8 mouse cellular contexts compared by ENCODE assay signal in genomic region chr11:80877131-80877651, GRCm38 (mm10). TPM values are rescaled to one million over a fixed set of nuclear protein-coding genes. Genes with fewer than 3 reads are reported as not detected.
DNase-seq lines count a peak whose midpoint lies in the region; ATAC-seq and TF ChIP-seq lines count a peak whose summit lies in the region.

No protein-coding gene starts in this region.

- H3K9ac ChIP-seq in hindbrain, embryonic 12.5 days, result 0 out of 2 replicates have a peak overlapping the region, but pooled peaks have one; percentile 8

- no peak overlapping the region for H3K4me2 ChIP-seq in hindbrain, embryonic 12.5 days (replicated peaks)

- H3K27me3 ChIP-seq in hindbrain, embryonic 12.5 days, result no peaks in the 10 kb centered on the region

- no peak for ATAC-seq in hindbrain, embryonic 12.5 days (ENCODE audit: low FRiP score)
- no peak for ATAC-seq in granulocyte monocyte progenitor cell, adult 5-6 weeks (replicated peaks; ENCODE audit: poor library complexity, severe bottlenecking)
- ATAC-seq in inflammation-experienced regulatory T-cells, adult 6 months, result no peak

- DNase-seq in urinary bladder, postnatal 14 days (ENCODE audit: low spot score), result peak; percentile 35
- no peak for DNase-seq in urinary bladder, adult 18-20 months (ENCODE audit: low spot score in 2 of 2)
- DNase-seq in embryo, embryonic 10.5 days (ENCODE audit: low spot score), result peak; percentile 4
- DNase-seq in layer of hippocampus, postnatal 25 days (ENCODE audit: extremely low spot score in 1 of 2, low spot score in 1 of 2), result peak; percentile 31 to 32

- 55% methylated on average over 11 of the region's 11 CpGs for WGBS in hindbrain, embryonic 12.5 days
- 18% methylated on average over 11 of the region's 11 CpGs for whole genome bisulfite sequencing in olfactory bulb, adult 2 months

- H3K4me1 ChIP-seq in hindbrain, embryonic 12.5 days, result peaks cover 5% of the 10 kb centered on the region; the same call in 1 of the 2 replicates
- peaks cover 15% of the 10 kb centered on the region for H3K4me1 ChIP-seq in olfactory bulb, adult 2 months (ENCODE audit: control insufficient read depth, insufficient read depth, low read length)

- TF ChIP-seq POLR2A in olfactory bulb, adult 2 months (IDR thresholded peaks at IDR 0.05; ENCODE audit: insufficient read depth, low read depth, low read length), result no peak

- no peaks in the 10 kb centered on the region for H3K9me3 ChIP-seq in hindbrain, embryonic 12.5 days (replicated peaks)

- H3K4me3 ChIP-seq in hindbrain, embryonic 12.5 days, result no peak overlapping the region
- H3K4me3 ChIP-seq in olfactory bulb, adult 2 months (ENCODE audit: insufficient read depth, low read depth, low read length), result no peak overlapping the region

- no peak overlapping the region for H3K27ac ChIP-seq in hindbrain, embryonic 12.5 days
- H3K27ac ChIP-seq in olfactory bulb, adult 2 months (ENCODE audit: insufficient read depth, low read depth, low read length), result peak overlapping the region; percentile 34

- no peak for TF ChIP-seq CTCF in olfactory bulb, adult 2 months (IDR thresholded peaks at IDR 0.05; ENCODE audit: insufficient read depth, low read depth, low read length)

- no peaks in the 10 kb centered on the region for H3K36me3 ChIP-seq in hindbrain, embryonic 12.5 days

RNA-seq across cellular contexts. Expression of gene Spaca3, which starts 19.0 kb away (rescaled TPM):
- not detected in 2 replicates for polyA plus RNA-seq in hindbrain, embryonic 12.5 days (2016; fragmentation: Nextera tagmentation; extraction: Ambion mirVana)
- total RNA-seq in layer of hippocampus, postnatal 25 days (2021), result not detected
- polyA plus RNA-seq in olfactory bulb, adult 2 months (2012; ENCODE audit: insufficient read depth, insufficient read length, low replicate concordance, missing spikeins), result not detected in 2 replicates
- total RNA-seq in granulocyte monocyte progenitor cell, adult 5-6 weeks (2014; fragmentation: Nextera tagmentation), result not detected in 2 replicates
- total RNA-seq in granulocyte monocyte progenitor cell, adult 5-6 weeks (2017), result not detected in 2 replicates
- polyA plus RNA-seq in inflammation-experienced regulatory T-cells, adult 6 months (2017; shearing (Covaris generic)), result not detected

Comparison
In these comparisons a context has a peak if more than half of its experiments do, and no peak if none do; other contexts are left out.
1. DNase-seq: peak in urinary bladder, postnatal 14 days (single experiment), embryo, embryonic 10.5 days (single experiment) and layer of hippocampus, postnatal 25 days (2 of 2); none in urinary bladder, adult 18-20 months (0 of 2).